Mouse (Mus musculus) 3134 (cell line): ENCODE data around the gene Slc9a4.
"Not testable (repeated sequence)": the region's sequence is repeated elsewhere in the genome, so short reads cannot be mapped to it uniquely, and the experiment has no call there.

Experiments
- DNase-seq: peaks from one replicate; pipeline ENCODE4 v3.0.0-alpha.2; 2011; ENCODE audit warnings: low spot score; ENCODE audit not compliant: insufficient read length; ENCODE audit errors: extremely low read depth

Slc9a4 gene

GRCm38 (mm10) chr1:40648234-40648633 is 68.4 kb downstream of the Slc9a4 start:
- no peak for DNase-seq

GRCm38 (mm10) chr1:40650803-40651497 is 71.1 kb downstream of the Slc9a4 start:
- DNase-seq = peak; percentile 11

- no peak for DNase-seq
Observed at GRCm38 (mm10) chr1:40657035-40657434, 77.2 kb downstream of the Slc9a4 start.

- DNase-seq = peak; percentile 18
Observed at GRCm38 (mm10) chr1:40657978-40658496, 78.2 kb downstream of the Slc9a4 start.

DNA sequence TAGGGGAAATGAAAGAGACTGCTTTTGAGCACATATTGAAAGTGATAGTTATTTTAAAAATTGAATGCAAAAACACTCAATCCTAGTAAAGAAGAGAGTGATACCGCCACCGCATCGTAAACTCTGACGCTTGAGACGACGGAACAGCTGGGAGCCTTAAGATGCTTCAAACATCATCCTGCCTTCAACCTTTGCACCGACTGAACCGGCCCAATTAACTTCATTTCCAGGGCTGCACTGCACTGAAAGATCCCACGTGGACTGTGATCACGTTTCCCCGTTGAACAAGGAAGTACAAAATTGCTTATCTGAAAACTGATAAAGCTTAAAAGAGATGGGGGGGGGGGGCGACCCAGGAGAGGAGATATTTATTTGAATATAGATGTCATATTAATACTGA is 79.1 kb downstream of the Slc9a4 start:
- DNase-seq = no peak

GRCm38 (mm10) chr1:40659496-40659895 is 79.6 kb downstream of the Slc9a4 start:
- DNase-seq = no peak

GRCm38 (mm10) chr1:40660838-40661237 is 81.0 kb downstream of the Slc9a4 start:
- DNase-seq = no peak

DNA sequence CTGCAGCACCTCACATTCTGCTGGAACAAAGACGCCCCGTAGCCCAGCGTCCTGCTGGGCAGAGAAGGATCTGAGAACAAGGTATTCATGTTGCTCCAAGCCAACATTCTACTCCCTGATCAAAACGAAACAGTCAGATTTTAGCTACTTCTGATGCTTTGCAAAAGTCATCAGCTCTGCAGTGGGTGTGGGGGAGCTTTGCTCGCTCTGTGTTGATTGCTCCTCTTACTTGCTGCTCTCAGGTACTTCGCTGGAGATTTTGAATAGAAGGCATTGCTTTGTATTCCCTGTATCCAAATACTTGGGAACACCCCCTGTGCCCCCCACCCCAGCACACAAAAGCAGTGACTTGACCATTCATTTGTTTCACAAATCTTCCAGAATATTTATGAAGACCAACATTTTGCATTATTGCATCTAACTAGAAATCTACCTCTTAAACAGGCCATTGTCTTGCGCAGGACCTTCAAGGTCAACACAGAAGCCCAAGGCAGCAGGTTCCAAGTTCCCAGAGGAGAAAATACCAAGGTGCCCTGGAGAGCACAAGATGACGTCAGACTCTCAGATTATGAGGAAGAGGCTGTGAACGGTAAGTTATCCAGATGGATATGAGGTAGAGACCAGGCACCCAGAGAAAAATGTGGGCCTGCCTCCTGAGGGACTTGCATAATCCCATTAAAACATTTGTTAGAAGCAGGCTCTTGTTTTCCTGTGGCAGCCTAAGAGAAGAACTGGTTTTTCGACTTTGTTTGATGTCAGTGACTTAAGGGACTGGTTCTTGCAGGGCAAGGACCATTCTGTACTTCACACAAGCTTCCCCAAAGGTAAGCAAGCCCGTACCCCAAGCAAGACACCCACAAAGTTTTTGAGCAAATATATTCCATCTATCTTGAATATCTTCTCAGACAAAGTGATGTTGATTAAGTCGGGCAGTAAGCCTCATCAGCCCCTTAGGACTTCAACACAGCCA is 85.8 kb downstream of the Slc9a4 start:
- no peak for DNase-seq

- not testable (repeated sequence) for DNase-seq
Observed at GRCm38 (mm10) chr1:40667442-40667841, 87.6 kb downstream of the Slc9a4 start.

GRCm38 (mm10) chr1:40670025-40670424 is 90.1 kb downstream of the Slc9a4 start:
- no peak for DNase-seq

GRCm38 (mm10) chr1:40671490-40671889 is 91.6 kb downstream of the Slc9a4 start:
- no peak for DNase-seq

DNA sequence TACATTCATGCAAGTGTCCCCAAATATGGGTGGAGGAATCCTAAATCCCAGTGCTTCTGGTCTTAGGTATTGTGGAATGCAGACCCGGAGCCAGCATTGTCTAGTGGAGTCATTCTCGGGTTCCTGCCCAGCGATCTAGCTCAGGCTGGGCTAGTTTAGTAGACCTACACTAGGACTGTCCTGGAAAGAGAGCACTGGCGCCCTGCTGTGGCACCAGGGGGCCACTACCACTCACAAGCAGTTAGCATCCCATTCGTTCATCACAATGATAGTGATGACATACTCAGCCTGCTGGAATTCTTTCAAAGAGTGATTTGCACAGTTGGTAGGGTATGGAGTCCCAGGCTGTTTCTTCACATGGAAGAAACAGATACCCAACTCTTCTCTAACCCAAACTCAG is 97.4 kb downstream of the Slc9a4 start:
- no peak for DNase-seq
